Mouse (Mus musculus) neural tube, embryonic 14.5 days (tissue): Measurements from ENCODE around the gene Nrf1. TPM values are rescaled to one million over a fixed set of nuclear protein-coding genes. Genes with fewer than 3 reads are reported as not detected.
A peak's percentile ranks its signal among the peaks of the same experiment; 100 is the strongest.

Experiments
- ATAC-seq: fragments of 200-750 bp; cut with Nextera tagmentation; 2 replicates; pipeline ENCODE4 v1.8.0; 2017; ENCODE audit warnings: low read depth, mild to moderate bottlenecking, moderate TSS enrichment, moderate library complexity
- H3K27ac ChIP-seq: fragments of 300-500 bp; sonication (generic); 2 replicates; pipeline ENCODE4 v1.5.1; 2014; ENCODE audit warnings: low read depth, mild to moderate bottlenecking, control low read depth, low read length, moderate library complexity, mixed read lengths
- H3K27me3 ChIP-seq: fragments of 300-500 bp; sonication (generic); 2 replicates; pipeline ENCODE4 v1.6.1; 2014; ENCODE audit warnings: low read length; ENCODE audit not compliant: control insufficient read depth, insufficient read depth
- H3K36me3 ChIP-seq: fragments of 300-500 bp; sonication (generic); 2 replicates; pipeline ENCODE4 v1.6.1; 2014; ENCODE audit warnings: low read length, mixed read lengths; ENCODE audit not compliant: control insufficient read depth, insufficient read depth
- H3K4me1 ChIP-seq: fragments of 300-500 bp; sonication (generic); 2 replicates; pipeline ENCODE4 v1.6.1; 2014; ENCODE audit warnings: low read length; ENCODE audit not compliant: control insufficient read depth, insufficient read depth
- H3K4me2 ChIP-seq: fragments of 300-500 bp; sonication (generic); 2 replicates; pipeline ENCODE4 v1.6.1; 2014; ENCODE audit warnings: mild to moderate bottlenecking, low read depth, low read length, control low read depth
- H3K4me3 ChIP-seq: fragments of 300-500 bp; sonication (generic); 2 replicates; pipeline ENCODE4 v1.5.1; 2014; ENCODE audit warnings: low read depth, low read length, control low read depth, mixed read lengths
- H3K9ac ChIP-seq: fragments of 300-500 bp; sonication (generic); replicated peaks from 2 replicates; pipeline ENCODE4 v1.6.1; 2014; ENCODE audit warnings: low read depth, mild to moderate bottlenecking, control low read depth, low read length, mixed read lengths
- H3K9me3 ChIP-seq: fragments of 300-500 bp; sonication (generic); 2 replicates; pipeline ENCODE4 v1.6.1; 2016; ENCODE audit warnings: low read length; ENCODE audit not compliant: control insufficient read depth
- WGBS: fragments of 180-500 bp; shearing (Covaris S2); extraction: QIAGEN DNeasy Blood & Tissue Kit; methylation state at CpG from one replicate; pipeline ENCODE4 v1.1.7; 2014; 5-methylcytosine and 5-hydroxymethylcytosine counted together
- polyA plus RNA-seq: library from polyadenylated mRNA; unstranded; fragments of >200 nt; fragmentation: Nextera tagmentation; extraction: Ambion mirVana; gene quantifications from 2 replicates; pipeline ENCODE4 v1.2.1, GENCODE M21; 2014

The Nrf1 gene
- polyA plus RNA-seq, 1 experiment from 2014 or later = 33.2 TPM

GRCm38 (mm10) chr6:30021656-30022055 lies 26.1 kb upstream of the Nrf1 start:
- Histone ChIP-seq H3K9me3 (no peaks in the 10 kb centered on the region), H3K4me3 (no peak overlapping the region), H3K27me3 (no peaks in the 10 kb centered on the region), H3K4me2 (no peak overlapping the region), H3K36me3 (no peaks in the 10 kb centered on the region), H3K4me1 (no peaks in the 10 kb centered on the region), H3K9ac (no peak overlapping the region), H3K27ac (no peak overlapping the region)
- no peak for ATAC-seq
- WGBS = 79% methylated on average over 5 of the region's 5 CpGs

- Histone ChIP-seq H3K4me3 (no peak overlapping the region), H3K36me3 (no peaks in the 10 kb centered on the region), H3K9ac (no peak overlapping the region), H3K9me3 (no peaks in the 10 kb centered on the region), H3K27me3 (no peaks in the 10 kb centered on the region), H3K4me2 (no peak overlapping the region), H3K27ac (no peak overlapping the region), H3K4me1 (no peaks in the 10 kb centered on the region)
- 54% methylated on average over 10 of the region's 10 CpGs for WGBS
- no peak for ATAC-seq
Observed at GRCm38 (mm10) chr6:30026799-30027198, 21.0 kb upstream of the Nrf1 start.

GRCm38 (mm10) chr6:30028358-30028757 lies 19.4 kb upstream of the Nrf1 start:
- no peak overlapping the region for H3K27ac ChIP-seq
- no peak for ATAC-seq
- no peaks in the 10 kb centered on the region for H3K4me1 ChIP-seq
- WGBS = 77% methylated on average over 4 of the region's 4 CpGs
- no peaks in the 10 kb centered on the region for H3K36me3 ChIP-seq
- H3K9ac ChIP-seq = no peak overlapping the region
- H3K9me3 ChIP-seq = no peaks in the 10 kb centered on the region
- H3K4me3 ChIP-seq = no peak overlapping the region
- H3K27me3 ChIP-seq = no peaks in the 10 kb centered on the region
- no peak overlapping the region for H3K4me2 ChIP-seq

- no peak overlapping the region for H3K4me3 ChIP-seq
- 93% methylated on average over 4 of the region's 4 CpGs for WGBS
- no peaks in the 10 kb centered on the region for H3K4me1 ChIP-seq
- no peaks in the 10 kb centered on the region for H3K27me3 ChIP-seq
- no peak overlapping the region for H3K9ac ChIP-seq
- no peak for ATAC-seq
- H3K4me2 ChIP-seq = no peak overlapping the region
- H3K36me3 ChIP-seq = no peaks in the 10 kb centered on the region
- H3K9me3 ChIP-seq = no peaks in the 10 kb centered on the region
- H3K27ac ChIP-seq = no peak overlapping the region
Observed at GRCm38 (mm10) chr6:30035112-30035511, 12.7 kb upstream of the Nrf1 start.

- H3K9ac ChIP-seq = no peak overlapping the region
- WGBS = 69% methylated on average over 1 of the region's 1 CpGs
- H3K27ac ChIP-seq = no peak overlapping the region
- H3K4me1 ChIP-seq = no peaks in the 10 kb centered on the region
- ATAC-seq = no peak
- H3K36me3 ChIP-seq = no peaks in the 10 kb centered on the region
- no peaks in the 10 kb centered on the region for H3K27me3 ChIP-seq
- no peaks in the 10 kb centered on the region for H3K9me3 ChIP-seq
- H3K4me3 ChIP-seq = no peak overlapping the region
- no peak overlapping the region for H3K4me2 ChIP-seq
Observed at GRCm38 (mm10) chr6:30041498-30041897, 6.3 kb upstream of the Nrf1 start.

GRCm38 (mm10) chr6:30042483-30042882 lies 5.3 kb upstream of the Nrf1 start:
- no peak for ATAC-seq
- Histone ChIP-seq H3K4me3 (no peak overlapping the region), H3K4me1 (0 out of 2 replicates have a peak, but pooled peaks cover 4% of the 10 kb centered on the region), H3K4me2 (no peak overlapping the region), H3K27me3 (no peaks in the 10 kb centered on the region), H3K9ac (no peak overlapping the region), H3K9me3 (no peaks in the 10 kb centered on the region), H3K36me3 (no peaks in the 10 kb centered on the region), H3K27ac (no peak overlapping the region)
- WGBS = 74% methylated on average over 3 of the region's 3 CpGs

GRCm38 (mm10) chr6:30048163-30048500 lies 344 bp downstream of the Nrf1 start:
- no peak; the same call in 1 of the 2 replicates for ATAC-seq
- H3K27me3 ChIP-seq = no peaks in the 10 kb centered on the region
- peak overlapping the region; percentile 99 for H3K9ac ChIP-seq
- peak overlapping the region; percentile 100 for H3K27ac ChIP-seq
- H3K4me2 ChIP-seq = peak overlapping the region; percentile 73
- peaks cover 19% of the 10 kb centered on the region for H3K4me1 ChIP-seq
- no peaks in the 10 kb centered on the region for H3K36me3 ChIP-seq
- H3K9me3 ChIP-seq = no peaks in the 10 kb centered on the region
- WGBS = under 1% methylated on average over 30 of the region's 45 CpGs
- peak overlapping the region; percentile 97 for H3K4me3 ChIP-seq

GRCm38 (mm10) chr6:30048501-30049353 lies 939 bp downstream of the Nrf1 start:
- Histone ChIP-seq H3K4me1 (peaks cover 23% of the 10 kb centered on the region), H3K9me3 (no peaks in the 10 kb centered on the region), H3K36me3 (no peaks in the 10 kb centered on the region), H3K9ac (peak overlapping the region; percentile 99), H3K4me3 (peak overlapping the region; percentile 97), H3K27ac (peak overlapping the region; percentile 100), H3K4me2 (peak overlapping the region; percentile 73), H3K27me3 (no peaks in the 10 kb centered on the region)
- 1% methylated on average over 39 of the region's 54 CpGs for WGBS
- ATAC-seq = peak; percentile 55

- ATAC-seq = no peak
- Histone ChIP-seq H3K4me2 (no peak overlapping the region), H3K4me3 (no peak overlapping the region), H3K36me3 (no peaks in the 10 kb centered on the region), H3K27me3 (no peaks in the 10 kb centered on the region), H3K4me1 (peaks cover 19% of the 10 kb centered on the region), H3K9me3 (no peaks in the 10 kb centered on the region), H3K27ac (0 out of 2 replicates have a peak overlapping the region, but pooled peaks have one; percentile 5), H3K9ac (no peak overlapping the region)
- WGBS = 73% methylated on average over 1 of the region's 1 CpGs
Observed at GRCm38 (mm10) chr6:30053116-30053515, 5.3 kb downstream of the Nrf1 start.
